Mouse (Mus musculus) embryonic fibroblast, embryonic 13.5 days (primary cell): ENCODE data around the gene Arhgap24.

Source experiments
- CTCF ChIP-seq: IDR thresholded peaks from 2 replicates; pipeline ENCODE4 v1.5.1; 2011; ENCODE audit warnings: mild to moderate bottlenecking, control low read depth, low read length, moderate library complexity, borderline replicate concordance; ENCODE audit not compliant: insufficient read depth
- POLR2A ChIP-seq: IDR thresholded peaks from 2 replicates; pipeline ENCODE4 v1.6.1; 2011; ENCODE audit warnings: low read depth, mild to moderate bottlenecking, control low read depth, low read length, moderate library complexity

DNA sequence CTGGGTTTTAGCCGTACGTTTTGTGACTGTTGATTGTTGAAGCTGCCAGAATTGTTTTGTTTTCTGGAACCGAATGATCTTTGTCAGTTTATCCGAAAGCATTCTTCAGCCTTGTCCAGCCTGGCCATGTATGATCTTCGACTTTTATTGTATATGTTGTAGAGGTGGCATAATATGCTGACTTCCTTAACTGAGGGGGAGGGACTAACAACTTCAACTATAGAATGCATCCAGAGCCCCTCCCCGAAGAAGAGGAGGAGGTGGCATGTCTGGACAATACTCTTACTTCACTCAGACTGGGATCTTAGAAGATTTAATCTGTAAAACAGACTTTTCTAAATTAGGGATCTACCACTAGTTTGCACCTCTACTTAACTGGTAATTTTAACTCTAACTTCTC lies 244.2 kb downstream of the Arhgap24 start:
- TF ChIP-seq POLR2A (peak; percentile 39; the same call in 1 of the 2 replicates), CTCF (no peak)
